Mouse (Mus musculus) erythroid progenitor cell, adult 5-6 weeks (primary cell): ENCODE measurements around the gene Map10. TPM values are rescaled to one million over a fixed set of nuclear protein-coding genes. Genes with fewer than 3 reads are reported as not detected.
A peak's percentile ranks its signal among the peaks of the same experiment; 100 is the strongest.

ENCODE experiments used
- ATAC-seq: replicated peaks from 2 replicates; pipeline ENCODE4 v1.8.0; 2016; ENCODE audit warnings: moderate number of reproducible peaks, mild to moderate bottlenecking, moderate TSS enrichment, inconsistent platforms; ENCODE audit not compliant: poor library complexity, low FRiP score, severe bottlenecking
- total RNA-seq, 2 experiments: library from RNA; stranded (forward) in 1 of 2; stranded (reverse) in 1 of 2; fragments of 150-400 nt in 1 of 2; fragments of 186-747, 209-891 nt in 1 of 2; gene quantifications; 2 replicates each; pipeline versions ENCODE4 v1.2.3 to v1.2.4; 2015 to 2017; ENCODE audit warnings: low replicate concordance in 2 of 2

The Map10 gene
- total RNA-seq (2015; ENCODE audit: low replicate concordance): 2.1 TPM in 1 of 2 replicates, not detected in the other
- total RNA-seq (2017; ENCODE audit: low replicate concordance): 0.90 TPM in 1 of 2 replicates, not detected in the other

GRCm38 (mm10) chr8:125669700-125670195, at the start of gene Map10:
Map10 (plus strand) TSS chr8:125669818.
- ATAC-seq: no peak

GRCm38 (mm10) chr8:125620301-125620700, 49.3 kb upstream of the Map10 start:
- ATAC-seq: no peak

- no peak for ATAC-seq
These were observed 45.3 kb upstream of the Map10 start for GRCm38 (mm10) chr8:125624287-125624686.

GRCm38 (mm10) chr8:125626381-125626780, 43.2 kb upstream of the Map10 start:
- no peak for ATAC-seq

GRCm38 (mm10) chr8:125628834-125629233, 40.8 kb upstream of the Map10 start:
- no peak for ATAC-seq

GRCm38 (mm10) chr8:125638411-125639058, 31.1 kb upstream of the Map10 start:
- ATAC-seq: no peak

GRCm38 (mm10) chr8:125639631-125640030, 30.0 kb upstream of the Map10 start:
- no peak for ATAC-seq

GRCm38 (mm10) chr8:125640766-125641165, 28.9 kb upstream of the Map10 start:
- no peak for ATAC-seq

GRCm38 (mm10) chr8:125641808-125642207, 27.8 kb upstream of the Map10 start:
- 0 out of 2 replicates have a peak, but pooled peaks have one; percentile 34 for ATAC-seq

GRCm38 (mm10) chr8:125645757-125646478, 23.7 kb upstream of the Map10 start:
- no peak for ATAC-seq

GRCm38 (mm10) chr8:125649447-125649846, 20.2 kb upstream of the Map10 start:
- no peak for ATAC-seq

GRCm38 (mm10) chr8:125654821-125655220, 14.8 kb upstream of the Map10 start:
- ATAC-seq: no peak

- no peak for ATAC-seq
These were observed 11.1 kb upstream of the Map10 start for GRCm38 (mm10) chr8:125658508-125658907.

GRCm38 (mm10) chr8:125658926-125659325, 10.7 kb upstream of the Map10 start:
- no peak for ATAC-seq

- ATAC-seq: no peak
These were observed 9.2 kb upstream of the Map10 start for GRCm38 (mm10) chr8:125660397-125660796.

- no peak for ATAC-seq
These were observed 7.5 kb upstream of the Map10 start for GRCm38 (mm10) chr8:125661958-125662668.

GRCm38 (mm10) chr8:125662669-125663048, 7.0 kb upstream of the Map10 start:
- no peak for ATAC-seq

GRCm38 (mm10) chr8:125665183-125665875, 4.3 kb upstream of the Map10 start:
- no peak for ATAC-seq

- ATAC-seq: no peak
These were observed 3.8 kb upstream of the Map10 start for GRCm38 (mm10) chr8:125665876-125666186.

- no peak for ATAC-seq
These were observed 3.4 kb upstream of the Map10 start for GRCm38 (mm10) chr8:125666201-125666600.
